Mouse (Mus musculus): Measurements from ENCODE around the gene Plxna4.
A peak's percentile ranks its signal among the peaks of the same experiment; 100 is the strongest.

Gene Plxna4

GRCm38 (mm10) chr6:32220765-32221164 is 367.2 kb downstream of the Plxna4 start:
- peak; percentile 39 for DNase-seq

GRCm38 (mm10) chr6:32218544-32218943 is 369.4 kb downstream of the Plxna4 start:
- DNase-seq: no peak

GRCm38 (mm10) chr6:32212439-32212838 is 375.6 kb downstream of the Plxna4 start:
- no peak for DNase-seq

- no peak for DNase-seq
These were observed 377.9 kb downstream of the Plxna4 start for GRCm38 (mm10) chr6:32210139-32210538.

- DNase-seq: no peak
These were observed 379.0 kb downstream of the Plxna4 start for GRCm38 (mm10) chr6:32208951-32209350.

GRCm38 (mm10) chr6:32204253-32204652 is 383.7 kb downstream of the Plxna4 start:
- no peak for DNase-seq

GRCm38 (mm10) chr6:32203389-32203788 is 384.6 kb downstream of the Plxna4 start:
- DNase-seq: no peak

- DNase-seq: no peak
These were observed 385.3 kb downstream of the Plxna4 start for GRCm38 (mm10) chr6:32202664-32203192.

- no peak for DNase-seq
These were observed 386.5 kb downstream of the Plxna4 start for GRCm38 (mm10) chr6:32201506-32201905.

- no peak for DNase-seq
These were observed 388.4 kb downstream of the Plxna4 start for GRCm38 (mm10) chr6:32199616-32200015.

GRCm38 (mm10) chr6:32196913-32197312 is 391.1 kb downstream of the Plxna4 start:
- DNase-seq: no peak

GRCm38 (mm10) chr6:32193046-32193445 is 394.9 kb downstream of the Plxna4 start:
- no peak for DNase-seq

- DNase-seq: no peak
These were observed 403.5 kb downstream of the Plxna4 start for GRCm38 (mm10) chr6:32184402-32184985.

GRCm38 (mm10) chr6:32183651-32184185 is 404.3 kb downstream of the Plxna4 start:
- no peak for DNase-seq

GRCm38 (mm10) chr6:32180012-32180358 is 408.0 kb downstream of the Plxna4 start:
- DNase-seq: no peak

- DNase-seq: no peak
These were observed 408.5 kb downstream of the Plxna4 start for GRCm38 (mm10) chr6:32179346-32180011.

- DNase-seq: no peak
These were observed 410.1 kb downstream of the Plxna4 start for GRCm38 (mm10) chr6:32177905-32178304.

GRCm38 (mm10) chr6:32167725-32168124 is 420.3 kb downstream of the Plxna4 start:
- DNase-seq: no peak

GRCm38 (mm10) chr6:32160370-32160769 is 427.6 kb downstream of the Plxna4 start:
- no peak for DNase-seq

GRCm38 (mm10) chr6:32159931-32160330 is 428.1 kb downstream of the Plxna4 start:
- DNase-seq: no peak

GRCm38 (mm10) chr6:32158347-32158746 is 429.6 kb downstream of the Plxna4 start:
- DNase-seq: no peak

- no peak for DNase-seq
These were observed 434.8 kb downstream of the Plxna4 start for GRCm38 (mm10) chr6:32153170-32153569.

- no peak for DNase-seq
These were observed 437.2 kb downstream of the Plxna4 start for GRCm38 (mm10) chr6:32150836-32151235.

GRCm38 (mm10) chr6:32144771-32145170 is 443.2 kb downstream of the Plxna4 start:
- no peak for DNase-seq

All from right cerebral cortex, postnatal 25 days (tissue).